Mouse (Mus musculus): ENCODE data around the gene Selenom. TPM values are rescaled to one million over a fixed set of nuclear protein-coding genes. Genes with fewer than 3 reads are reported as not detected.

The Selenom gene
- total RNA-seq, 2 experiments from 2014 or later = 250 to 255 TPM

DNA sequence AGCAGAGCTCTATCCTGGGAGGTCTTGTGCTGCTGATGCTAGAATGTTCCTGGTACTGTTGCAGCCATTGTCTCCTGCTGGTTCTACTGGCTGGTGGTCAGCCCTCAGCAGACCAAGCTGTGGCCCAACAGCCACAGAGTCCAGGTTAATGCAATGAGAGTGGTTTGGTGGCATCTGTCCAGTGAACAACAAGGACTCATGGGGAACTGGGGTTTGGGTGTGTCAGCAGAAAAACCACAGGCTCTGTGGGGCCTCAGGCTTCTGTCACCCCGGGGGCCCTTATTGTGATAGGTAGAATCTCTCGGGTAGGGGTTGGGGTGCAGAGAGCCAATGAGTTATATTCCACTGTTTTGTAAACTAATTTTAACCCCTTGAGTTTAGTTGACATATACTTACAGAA is 4.2 kb upstream of the Selenom start:
- no peak for DNase-seq (ENCODE audit: low spot score in 2 of 2)

DNA sequence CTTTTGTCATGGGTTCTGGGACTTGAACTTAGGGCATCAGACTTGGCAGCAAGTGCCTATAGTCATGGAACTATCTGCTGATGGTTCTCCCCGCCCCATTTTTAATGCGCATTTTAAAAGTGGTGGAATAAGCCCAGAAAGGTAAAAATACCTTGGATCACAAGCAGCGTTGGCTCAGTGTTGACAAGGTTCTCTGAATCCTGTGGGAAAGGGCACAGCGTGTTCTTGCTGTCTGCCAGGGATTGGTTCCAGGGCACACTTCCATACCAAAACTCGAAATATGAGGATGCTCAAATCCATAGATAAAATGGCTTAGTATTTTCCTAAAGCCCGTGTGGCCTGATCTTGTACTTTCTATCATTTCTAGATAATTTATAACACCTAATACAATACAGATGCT is 1.2 kb upstream of the Selenom start:
- no peak for DNase-seq (ENCODE audit: low spot score in 2 of 2)

DNA sequence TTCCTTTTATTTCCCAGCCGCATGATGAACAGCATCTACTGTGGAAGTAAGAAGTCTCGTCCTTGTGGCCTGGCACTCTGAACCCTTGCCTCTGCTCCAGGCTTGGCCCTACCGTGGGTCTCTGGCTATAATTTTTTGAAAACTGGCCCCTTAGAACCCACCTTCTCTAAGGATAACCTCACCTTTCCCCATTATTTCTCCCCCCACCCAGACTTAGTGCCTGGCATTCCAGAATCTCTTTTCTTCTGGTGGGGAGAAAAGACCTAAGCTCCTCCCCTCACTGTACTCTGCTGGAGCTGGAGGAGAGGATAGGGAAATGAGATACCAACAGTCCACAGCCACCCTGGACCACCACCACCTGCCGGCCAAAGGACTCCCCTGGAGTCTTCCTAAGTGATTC is 732 bp downstream of the Selenom start:
- no peak for DNase-seq (ENCODE audit: low spot score in 2 of 2)

GRCm38 (mm10) chr11:3515637-3516036 is 1.2 kb downstream of the Selenom start:
- DNase-seq (ENCODE audit: low spot score in 2 of 2) = no peak

DNA sequence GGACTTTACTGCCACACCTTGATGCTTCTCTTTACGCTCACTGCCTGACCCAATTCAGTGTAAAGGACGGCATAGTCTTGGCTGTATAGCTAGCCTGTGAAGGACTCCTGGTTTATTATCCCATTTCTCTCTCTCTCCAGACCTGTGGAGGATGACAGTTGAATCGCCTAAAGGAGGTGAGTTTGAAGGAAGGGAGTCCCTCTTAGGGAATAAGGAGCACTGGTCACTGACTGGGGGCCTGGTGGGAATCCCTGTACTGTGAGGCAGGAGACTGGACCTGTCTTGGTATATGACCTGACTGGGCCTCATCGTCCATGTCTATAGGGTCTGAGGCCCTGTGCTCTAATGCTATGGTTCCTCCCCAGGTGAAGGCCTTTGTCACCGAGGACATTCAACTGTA is 1.6 kb downstream of the Selenom start:
- DNase-seq (ENCODE audit: low spot score in 2 of 2) = no peak

DNA sequence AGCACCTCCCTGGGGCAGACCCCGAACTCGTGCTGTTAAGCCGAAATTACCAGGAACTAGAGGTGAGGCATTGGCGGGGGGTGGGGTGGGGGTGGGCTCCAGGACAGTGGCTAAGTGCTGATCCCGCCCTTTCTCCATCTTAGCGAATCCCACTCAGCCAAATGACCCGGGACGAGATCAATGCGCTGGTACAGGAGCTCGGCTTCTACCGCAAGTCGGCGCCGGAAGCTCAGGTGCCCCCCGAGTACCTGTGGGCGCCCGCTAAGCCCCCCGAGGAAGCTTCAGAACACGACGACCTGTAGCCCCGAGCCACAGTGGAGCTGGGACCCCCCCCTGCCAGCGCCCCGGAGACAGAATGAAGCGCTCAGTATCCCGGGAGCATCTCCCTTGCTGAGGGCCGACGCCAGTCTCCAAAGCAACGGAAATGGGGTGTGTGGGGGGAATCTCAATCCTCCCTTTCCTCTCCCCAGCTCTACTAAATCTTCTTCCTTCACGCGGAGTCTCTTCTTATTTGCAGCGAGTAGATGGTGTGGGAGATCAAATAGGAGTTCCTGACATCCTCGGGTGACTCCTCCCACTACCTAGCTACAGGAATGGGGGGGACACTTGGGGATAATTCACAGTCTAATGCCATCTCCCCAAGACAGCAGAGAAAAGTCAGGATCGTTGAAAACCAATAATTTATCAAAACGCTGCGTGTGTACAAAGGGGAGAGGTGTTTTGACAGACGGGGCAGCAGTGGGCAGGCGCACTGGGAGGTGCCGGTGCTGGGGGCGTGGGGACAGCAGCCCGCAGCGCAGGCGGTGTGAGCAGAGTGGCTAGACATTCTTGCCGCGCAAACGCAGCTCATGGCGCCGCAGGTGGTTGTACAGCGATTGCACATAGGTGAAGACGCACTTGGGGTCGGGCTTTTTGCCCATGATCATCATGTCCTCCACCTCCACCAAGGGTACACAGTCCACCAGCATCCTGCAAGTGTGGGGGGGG is 2.7 kb downstream of the Selenom start:
- no peak for DNase-seq (ENCODE audit: low spot score in 2 of 2)

DNA sequence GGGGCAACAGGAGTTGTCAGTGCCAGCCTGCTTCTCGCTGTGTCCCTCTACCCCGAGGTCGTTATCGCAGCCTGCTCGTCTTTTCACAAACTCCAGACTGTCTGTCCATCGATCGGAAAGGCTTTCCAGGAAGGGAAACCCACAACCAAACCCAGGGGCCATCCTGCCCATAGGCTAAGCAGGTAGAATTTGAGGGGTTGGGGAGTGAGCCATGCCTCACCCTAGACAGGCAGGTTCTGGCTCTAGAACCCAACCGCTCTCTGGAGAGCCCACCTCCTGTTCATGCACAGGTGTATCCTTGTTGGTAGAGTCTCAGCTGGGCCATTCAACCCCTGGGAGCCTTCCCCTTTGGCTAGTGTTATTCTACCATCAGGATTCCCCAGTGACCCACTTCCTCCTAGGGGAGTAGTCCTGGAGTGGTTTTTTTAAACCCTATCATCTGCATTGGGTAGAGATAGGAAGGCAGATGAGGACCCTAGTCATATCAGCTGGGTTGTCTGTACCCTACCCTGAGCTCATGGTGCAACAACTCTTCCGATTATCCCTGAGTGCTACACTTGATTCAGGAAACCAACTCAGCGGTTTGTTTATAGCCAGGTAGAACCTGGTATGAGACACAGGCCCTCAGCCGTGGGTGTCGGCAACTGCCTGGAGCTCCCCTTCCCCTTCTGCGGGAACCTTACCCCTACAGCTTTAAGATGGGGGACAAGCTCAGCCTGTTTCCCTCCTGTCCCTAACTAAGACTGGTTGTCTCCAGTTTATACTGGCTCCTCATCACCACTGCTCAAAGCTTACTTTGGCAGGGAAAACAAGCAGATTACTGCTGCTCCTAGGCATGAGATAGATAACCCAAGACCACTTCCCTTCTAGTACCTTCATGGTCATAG is 3.6 kb downstream of the Selenom start:
- no peak for DNase-seq (ENCODE audit: low spot score in 2 of 2)

GRCm38 (mm10) chr11:3519051-3519726 is 4.7 kb downstream of the Selenom start:
- no peak for DNase-seq (ENCODE audit: low spot score in 2 of 2)

- DNase-seq (ENCODE audit: low spot score in 2 of 2) = no peak
These were observed 5.4 kb downstream of the Selenom start for GRCm38 (mm10) chr11:3519756-3520398.

DNA sequence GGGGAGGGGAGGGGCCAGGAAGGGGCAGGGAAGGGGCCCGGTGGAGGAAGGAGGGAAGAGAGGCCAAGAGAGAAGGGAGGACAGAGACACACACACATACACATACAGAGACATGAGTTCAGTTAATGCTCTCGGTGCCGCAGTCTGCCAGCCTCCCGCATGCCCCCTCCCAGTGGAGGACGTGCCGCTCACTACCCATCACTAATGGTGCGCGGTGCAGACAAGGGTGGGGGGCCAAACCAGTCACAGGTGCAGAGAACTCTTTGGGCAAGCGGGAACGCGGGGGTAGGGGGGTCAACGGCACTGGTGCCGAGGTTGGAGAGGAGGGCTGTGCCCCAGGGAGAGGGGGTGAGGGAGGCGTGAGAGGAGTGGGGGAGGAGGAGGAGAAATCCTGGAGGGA is 6.4 kb downstream of the Selenom start:
- DNase-seq (ENCODE audit: low spot score in 2 of 2) = no peak

- no peak for DNase-seq (ENCODE audit: low spot score in 2 of 2)
These were observed 7.1 kb downstream of the Selenom start for GRCm38 (mm10) chr11:3521339-3522224.

DNA sequence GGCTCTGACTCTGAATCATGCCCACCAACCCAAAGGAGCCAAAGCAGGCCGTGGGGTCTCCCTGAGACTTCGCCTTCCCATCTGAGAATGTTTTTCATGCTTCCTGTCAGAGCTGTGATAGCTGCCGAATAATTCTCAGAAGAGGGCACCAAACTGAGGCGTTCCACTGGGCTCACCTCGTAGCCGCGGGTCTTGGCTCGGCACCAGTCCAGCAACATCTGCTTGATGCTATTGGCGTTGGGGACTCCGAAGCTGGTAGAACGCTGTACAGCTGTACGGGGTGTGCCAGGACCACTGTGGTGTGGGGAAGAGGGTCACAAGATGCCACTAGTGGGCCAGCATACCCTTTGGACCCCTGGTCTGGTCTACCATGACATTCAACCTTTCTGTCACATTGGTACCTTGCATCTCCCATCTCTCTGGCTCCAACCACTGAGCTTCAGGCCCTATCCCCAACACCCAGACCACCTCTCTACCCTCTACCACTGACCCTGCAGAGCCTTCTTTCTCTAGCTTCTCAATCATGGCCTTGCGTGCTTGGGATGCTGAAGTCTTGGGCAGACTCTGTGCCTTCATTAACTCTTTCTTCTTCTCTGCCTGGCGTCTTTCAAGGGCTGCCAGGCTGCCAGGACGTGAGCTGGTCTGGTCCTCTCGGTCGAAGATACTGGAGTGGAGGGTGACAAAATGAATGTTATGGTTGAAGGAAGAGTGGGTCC is 8.0 kb downstream of the Selenom start:
- DNase-seq (ENCODE audit: low spot score in 2 of 2) = no peak

- no peak for DNase-seq (ENCODE audit: low spot score in 2 of 2)
These were observed 9.5 kb downstream of the Selenom start for GRCm38 (mm10) chr11:3523840-3524582.

DNA sequence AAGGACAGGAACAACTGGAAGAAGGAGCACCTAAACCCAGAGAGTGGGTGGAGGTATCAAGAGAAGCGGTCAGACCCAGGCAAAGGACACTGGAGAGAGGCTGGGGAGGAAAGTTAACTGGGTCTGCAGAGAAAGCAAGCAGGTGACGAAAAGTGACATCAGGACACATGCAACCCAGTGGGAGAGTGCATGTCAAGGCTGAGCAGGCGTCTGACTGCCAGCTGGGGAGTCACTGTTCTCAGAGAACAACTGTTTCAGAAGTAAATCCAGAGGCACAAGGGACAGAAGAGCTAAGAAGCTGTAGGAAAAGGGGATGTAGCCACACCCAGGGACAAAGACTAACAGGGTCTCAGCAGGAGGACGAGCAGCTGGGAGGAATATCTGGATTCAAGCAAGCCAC is 11.1 kb downstream of the Selenom start:
- DNase-seq (ENCODE audit: low spot score in 2 of 2) = no peak

GRCm38 (mm10) chr11:3526207-3526606 is 11.7 kb downstream of the Selenom start:
- DNase-seq (ENCODE audit: low spot score in 2 of 2) = no peak

GRCm38 (mm10) chr11:3526979-3527738 is 12.7 kb downstream of the Selenom start:
- no peak for DNase-seq (ENCODE audit: low spot score in 2 of 2)

- no peak for DNase-seq (ENCODE audit: low spot score in 2 of 2)
These were observed 13.3 kb downstream of the Selenom start for GRCm38 (mm10) chr11:3527766-3528165.

DNA sequence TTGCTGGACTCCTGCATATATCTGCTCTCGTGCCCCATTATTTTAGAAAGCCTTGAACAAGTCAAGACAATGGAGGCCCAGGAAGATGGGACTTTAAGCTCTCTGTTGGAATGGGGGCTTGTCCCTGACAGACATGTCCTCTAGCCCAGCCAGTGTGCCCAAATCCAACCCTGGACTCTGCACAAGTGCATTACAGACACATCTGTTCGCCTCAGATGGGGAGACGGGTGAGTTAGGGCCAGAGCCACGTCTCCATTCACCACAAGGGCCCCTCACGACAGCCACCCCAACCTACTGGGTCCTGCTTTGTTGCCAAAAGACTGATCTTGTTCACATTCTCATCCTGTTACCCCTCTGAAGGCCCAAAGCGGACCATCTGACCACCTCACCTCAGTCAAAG is 13.7 kb downstream of the Selenom start:
- DNase-seq (ENCODE audit: low spot score in 2 of 2) = no peak
